Mouse (Mus musculus): ENCODE data around the gene Cebpz.

Cebpz gene

GRCm38 (mm10) chr17:78936466-78937228 is at the start of gene Cebpz, which contains the start of gene Ndufaf7:
TSS of gene Cebpz (minus strand) at chr17:78937066.
TSS of gene Ndufaf7 (plus strand) at chr17:78937136.
- peak; percentile 98 for DNase-seq

DNA sequence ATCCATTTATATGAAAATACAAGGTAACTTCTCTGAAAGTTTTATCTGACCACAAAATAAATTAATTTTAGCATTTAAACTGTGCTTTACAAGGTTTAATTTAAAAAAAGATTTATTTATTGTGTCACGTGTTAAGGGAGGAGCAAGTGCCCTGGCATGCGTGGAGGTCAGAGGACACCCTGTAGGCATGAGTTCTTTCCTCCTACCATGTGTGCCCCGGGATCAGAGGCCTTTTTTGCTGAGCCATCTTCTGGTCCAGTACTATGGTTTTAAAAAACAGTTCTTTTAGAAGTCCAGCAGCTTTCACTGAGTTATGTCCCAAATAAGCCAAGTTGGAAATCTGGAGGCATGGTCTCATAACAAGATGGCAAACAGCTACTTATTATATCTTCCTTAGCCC is 46.9 kb upstream of the Cebpz start:
- no peak for DNase-seq

- no peak for DNase-seq
Measured at GRCm38 (mm10) chr17:78983166-78983565, 46.3 kb upstream of the Cebpz start.

- DNase-seq, result no peak
Measured at GRCm38 (mm10) chr17:78968500-78968899, 31.6 kb upstream of the Cebpz start.

DNA sequence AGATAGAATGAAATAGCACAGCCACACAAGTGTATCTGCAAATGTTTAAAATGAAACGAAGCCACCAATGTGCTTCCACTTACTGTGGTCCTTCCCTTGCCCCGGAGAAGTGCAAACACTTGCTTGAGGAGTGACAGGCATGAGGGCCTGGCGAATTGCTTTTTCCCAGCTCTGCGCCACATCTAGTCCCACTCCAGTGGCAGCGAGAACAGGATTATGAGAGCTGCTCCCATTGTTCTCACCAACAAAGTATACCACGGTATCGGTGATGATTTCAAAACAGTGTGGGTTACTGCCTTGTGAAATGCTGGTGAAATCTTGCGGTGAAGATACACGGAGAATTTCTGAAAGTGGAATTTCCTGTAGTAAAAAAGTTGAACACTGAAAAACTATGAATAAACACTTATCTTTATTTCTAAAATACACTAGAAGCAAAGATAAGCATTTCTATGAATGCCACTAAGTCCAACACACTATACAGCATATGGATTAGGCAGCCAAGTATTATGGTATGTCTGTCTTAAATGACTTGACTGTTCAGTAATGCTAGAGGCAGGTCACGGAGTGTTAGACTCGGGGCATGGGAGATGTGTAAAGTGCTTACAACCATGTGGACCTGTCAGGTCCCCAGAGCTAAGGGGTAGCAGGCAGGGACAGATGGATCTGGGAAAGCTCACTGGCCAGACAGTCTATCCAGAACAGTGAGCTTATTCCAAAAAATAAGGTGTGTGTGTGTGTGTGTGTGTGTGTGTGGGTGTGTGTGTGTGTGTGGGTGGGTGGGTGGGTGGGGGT is 29.4 kb upstream of the Cebpz start:
- no peak for DNase-seq

- peak; percentile 21 for DNase-seq
Measured at GRCm38 (mm10) chr17:78964387-78964786, 27.5 kb upstream of the Cebpz start.

DNA sequence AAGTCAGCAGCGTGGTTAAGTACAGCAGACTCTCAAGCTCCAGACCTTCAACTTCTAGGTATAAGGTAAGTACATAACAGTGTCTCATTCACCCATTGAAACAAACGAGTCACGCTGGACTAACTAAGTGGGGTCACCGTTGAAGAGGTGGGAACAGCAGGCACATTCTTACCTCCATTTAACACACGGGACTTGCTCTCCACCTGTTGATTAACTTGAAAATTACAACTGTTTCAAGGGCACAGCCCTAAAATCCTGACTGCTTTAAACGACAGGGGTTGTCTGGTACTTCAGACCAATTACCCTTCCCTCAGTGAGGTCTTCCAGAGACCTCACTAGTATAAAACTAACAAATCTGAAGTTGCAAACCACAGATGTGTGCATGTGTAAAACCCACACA is 22.6 kb upstream of the Cebpz start:
- DNase-seq, result no peak

- DNase-seq, result no peak
Measured at GRCm38 (mm10) chr17:78953240-78953639, 16.4 kb upstream of the Cebpz start.

GRCm38 (mm10) chr17:78952070-78952469 is 15.2 kb upstream of the Cebpz start:
- no peak for DNase-seq

- no peak for DNase-seq
Measured at GRCm38 (mm10) chr17:78951225-78951624, 14.4 kb upstream of the Cebpz start.

GRCm38 (mm10) chr17:78942579-78942978 is 5.7 kb upstream of the Cebpz start:
- no peak for DNase-seq

DNA sequence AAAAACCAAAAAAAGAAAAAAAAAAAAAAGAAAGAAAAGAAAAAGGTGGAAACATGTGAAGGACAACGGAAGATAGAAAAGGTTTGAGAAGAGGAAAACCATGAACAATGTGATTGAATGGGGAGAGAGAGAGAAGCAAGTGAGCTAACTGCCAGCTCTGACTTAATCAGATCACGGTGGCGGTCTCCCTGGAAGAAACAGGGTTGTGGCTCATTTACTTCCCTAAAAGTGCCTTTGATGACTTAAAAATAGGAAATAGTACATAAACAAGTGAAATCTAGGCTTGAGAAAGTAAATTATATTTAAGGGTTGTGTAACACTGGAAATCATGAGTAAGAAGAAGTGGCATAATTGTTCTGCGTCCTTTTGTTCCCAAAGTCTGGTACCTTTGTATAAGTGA is 2.1 kb upstream of the Cebpz start:
- DNase-seq, result no peak

- DNase-seq, result no peak
Measured at GRCm38 (mm10) chr17:78937229-78937853, 475 bp upstream of the Cebpz start.

- DNase-seq, result no peak
Measured at GRCm38 (mm10) chr17:78935857-78936256, 1.0 kb downstream of the Cebpz start.

GRCm38 (mm10) chr17:78917696-78918095 is 19.2 kb downstream of the Cebpz start:
- DNase-seq, result peak; percentile 71

DNA sequence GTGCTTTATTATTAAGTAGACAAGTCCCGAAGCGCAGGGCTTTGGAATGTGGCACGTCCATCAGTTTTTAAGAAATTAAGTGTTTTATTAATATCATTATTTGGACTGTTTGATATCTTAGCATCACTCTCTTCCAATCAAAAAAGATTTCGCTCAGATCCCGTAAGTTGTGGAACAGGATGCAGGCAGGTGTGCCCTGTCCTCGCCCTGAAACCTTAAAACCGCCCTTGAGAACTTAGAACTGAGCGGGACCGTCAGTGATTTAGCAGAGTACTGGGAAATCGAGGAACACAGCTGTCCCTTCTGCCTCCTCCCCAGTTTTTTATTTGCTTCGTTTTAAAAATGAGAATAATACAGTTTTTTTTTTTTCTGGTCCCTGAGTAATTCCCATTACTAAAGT is 20.0 kb downstream of the Cebpz start:
- no peak for DNase-seq

DNA sequence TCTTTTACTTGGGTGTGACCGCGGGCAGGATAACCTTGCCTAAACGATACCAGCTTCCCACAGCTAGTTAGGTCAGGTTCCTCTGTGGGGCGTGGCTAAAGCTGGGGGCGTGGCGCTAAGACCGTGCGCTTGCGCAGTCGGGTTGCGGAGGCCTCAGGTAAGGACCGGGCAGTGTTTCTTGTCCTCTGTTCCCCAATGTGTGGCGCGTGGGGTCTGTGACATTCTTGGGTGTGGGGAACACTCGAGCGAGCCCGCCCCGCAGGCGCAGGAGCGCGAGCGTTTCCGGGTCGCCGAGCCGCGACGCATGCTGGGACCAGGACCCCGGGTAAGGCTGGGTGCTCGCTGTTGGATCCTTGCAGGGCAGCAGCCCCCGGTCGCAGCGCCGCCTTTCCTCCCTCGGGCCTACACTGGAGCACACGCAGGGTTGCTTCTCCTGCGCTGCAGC is 20.5 kb downstream of the Cebpz start, which contains the start of gene Cebpzos:
Gene Cebpzos (plus strand): TSS at position 132 of the 445 bp plus-strand sequence.
- DNase-seq, result peak; percentile 93

- DNase-seq, result no peak
Measured at GRCm38 (mm10) chr17:78915772-78916171, 21.1 kb downstream of the Cebpz start.

DNA sequence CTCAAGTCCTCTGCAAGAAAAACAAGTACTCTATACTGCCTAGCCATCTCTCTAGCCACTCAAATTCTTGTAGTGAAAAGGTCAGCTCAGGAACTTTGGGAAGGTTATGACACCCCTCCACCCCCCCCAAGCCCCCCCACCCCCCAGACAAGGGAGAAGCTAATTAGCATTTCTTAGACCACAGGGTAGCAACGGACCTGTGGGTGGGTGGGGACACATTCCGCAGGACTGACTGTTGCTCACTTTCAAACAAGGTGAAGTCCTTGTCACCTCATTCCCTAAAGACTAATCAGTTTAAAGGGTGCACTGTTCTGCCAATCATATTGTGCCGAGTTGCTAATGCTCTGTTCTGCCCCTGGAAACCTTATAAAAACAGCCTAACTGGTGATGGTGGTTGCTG is 22.9 kb downstream of the Cebpz start:
- no peak for DNase-seq

GRCm38 (mm10) chr17:78912861-78913281 is 24.0 kb downstream of the Cebpz start:
- DNase-seq, result peak; percentile 34

GRCm38 (mm10) chr17:78909374-78909773 is 27.5 kb downstream of the Cebpz start:
- no peak for DNase-seq

DNA sequence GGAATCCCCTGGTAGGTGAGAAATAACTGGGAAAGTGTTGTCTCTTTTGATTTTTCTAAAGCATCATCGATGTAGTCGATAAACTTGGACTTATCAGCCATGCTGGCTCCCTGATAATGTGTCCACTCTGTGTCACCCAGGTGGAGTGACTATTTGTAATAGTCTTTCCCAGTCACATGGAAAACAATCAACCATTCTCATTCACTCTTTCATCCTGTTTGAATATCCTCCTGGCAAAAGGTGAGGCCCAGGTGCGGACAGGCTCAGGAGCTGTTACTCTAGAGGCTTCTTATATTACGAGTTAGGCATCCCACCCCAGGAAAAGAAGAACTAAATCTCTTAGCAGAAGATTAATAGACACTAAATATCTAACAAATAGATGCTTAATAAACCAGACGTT is 30.0 kb downstream of the Cebpz start, which contains the start of gene Sult6b1:
Gene Sult6b1 (minus strand): TSS at position 101 of the 400 bp plus-strand sequence.
- no peak for DNase-seq

DNA sequence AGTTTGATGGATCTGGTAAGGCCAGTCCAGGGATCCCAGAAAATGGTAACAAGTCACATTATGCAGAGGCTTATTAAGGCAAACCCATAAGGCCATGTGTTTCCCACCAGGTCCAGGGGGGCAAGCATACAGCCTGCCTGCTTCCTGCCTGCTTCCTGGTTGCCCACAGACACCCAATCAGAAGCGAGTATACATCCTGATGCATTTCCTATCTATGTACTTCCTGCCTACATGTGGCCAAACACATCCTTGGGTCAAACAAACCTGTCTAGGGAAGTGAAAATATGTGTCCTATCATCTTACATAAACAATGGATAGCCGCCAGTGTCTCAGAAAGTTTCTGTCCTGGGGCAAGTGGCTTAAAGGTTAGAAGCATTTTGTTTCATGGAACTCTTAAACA is 33.7 kb downstream of the Cebpz start:
- no peak for DNase-seq
